Comparison of ENCODE assay signal across 13 mouse cellular contexts in the genomic region with DNA sequence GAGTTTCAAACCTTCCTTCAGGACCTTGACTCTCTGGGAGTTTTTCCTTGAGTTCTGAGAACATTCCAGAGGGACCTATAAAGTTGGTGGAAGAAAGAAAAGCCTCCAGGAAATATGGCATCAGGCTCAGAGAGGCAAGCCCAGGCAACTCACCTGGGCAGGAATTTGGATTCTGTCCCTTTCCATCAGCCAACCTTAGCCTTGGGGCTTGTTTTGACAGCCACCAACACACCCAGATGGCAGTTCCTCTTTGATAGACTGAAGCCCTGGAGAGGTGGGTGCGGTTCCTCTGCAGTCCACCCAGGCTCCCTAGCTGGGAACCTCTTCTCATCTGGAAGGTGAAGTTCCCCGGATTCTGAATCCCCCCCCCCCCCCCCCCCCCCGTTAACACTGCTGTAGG. TPM values are rescaled to one million over a fixed set of nuclear protein-coding genes. Genes with fewer than 3 reads are reported as not detected.
DNase-seq lines count a peak whose midpoint lies in the region; ATAC-seq and TF ChIP-seq lines count a peak whose summit lies in the region.
"Had no signal": no experiment of that assay in that cellular context is flagged by ENCODE, and none has a peak within 500 bp of the region (broad histone marks: within the 10 kb centered on the region; RNA-seq: fewer than 3 reads in every experiment).

No protein-coding gene starts in this region.

- ATAC-seq in G1E (ENCODE audit: extremely low read depth, insufficient number of reproducible peaks, low FRiP score, poor library complexity, severe bottlenecking): peak; percentile 9
- peak; percentile 55; the same call in 1 of the 2 replicates for ATAC-seq in erythroid progenitor cell, adult 5-6 weeks (replicated peaks; ENCODE audit: low FRiP score, poor library complexity, severe bottlenecking)
- ATAC-seq in liver, embryonic 14.5 days (ENCODE audit: insufficient read depth): peak; percentile 85

- peaks cover 80% of the 10 kb centered on the region for H3K4me1 ChIP-seq in G1E (ENCODE audit: insufficient read depth, low read depth, low read length)
- peaks cover 35 to 46% of the 10 kb centered on the region in 2 experiments for H3K4me1 ChIP-seq in liver, embryonic 14.5 days (replicated peaks; ENCODE audit: control insufficient read depth in 2 of 2, insufficient read depth in 2 of 2, low read length in 1 of 2)

- peaks cover 5% of the 10 kb centered on the region for H3K9me3 ChIP-seq in G1E (replicated peaks)
- no peaks in the 10 kb centered on the region for H3K9me3 ChIP-seq in liver, embryonic 14.5 days (ENCODE audit: control insufficient read depth, low read length)

- 14% methylated on average over 3 of the region's 3 CpGs for WGBS in liver, embryonic 14.5 days (ENCODE audit: insufficient replicate concordance)

- H3K4me2 ChIP-seq in liver, embryonic 14.5 days (ENCODE audit: low read depth): peak overlapping the region; percentile 69

- peak overlapping the region; percentile 66; the same call in 1 of the 2 replicates for H3K4me3 ChIP-seq in G1E (ENCODE audit: low read depth, low read length)
- H3K4me3 ChIP-seq in liver, embryonic 14.5 days (ENCODE audit: insufficient read depth in 1 of 2, low read depth in 2 of 2, low read length in 2 of 2): peak overlapping the region; percentile 26 to 35; a peak in 3 of 4 replicates

- peak overlapping the region; percentile 60 for H3K9ac ChIP-seq in liver, embryonic 14.5 days (replicated peaks)

- no peak for TF ChIP-seq CTCF in G1E (IDR thresholded peaks at IDR 0.05; ENCODE audit: low read depth, low read length)
- no peak for TF ChIP-seq CTCF in liver, embryonic 14.5 days (IDR thresholded peaks at IDR 0.05; ENCODE audit: low read depth)

- H3K27me3 ChIP-seq in G1E (ENCODE audit: insufficient read depth, low read length): no peaks in the 10 kb centered on the region
- H3K27me3 ChIP-seq in liver, embryonic 14.5 days (ENCODE audit: control insufficient read depth, insufficient read depth, low read length): no peaks in the 10 kb centered on the region

- peaks cover 12% of the 10 kb centered on the region for H3K36me3 ChIP-seq in G1E (replicated peaks)
- no peaks in the 10 kb centered on the region for H3K36me3 ChIP-seq in liver, embryonic 14.5 days (replicated peaks; ENCODE audit: control insufficient read depth, insufficient read depth, low read depth)

- peak; percentile 9 for DNase-seq in kidney, adult 18-20 months
- DNase-seq in kidney, postnatal 14 days: no peak
- DNase-seq in G1E (ENCODE audit: low spot score): peak; percentile 80
- DNase-seq in liver, embryonic 14.5 days (ENCODE audit: low read depth in 3 of 3, low spot score in 3 of 3): peak in 1 of 3 experiments; percentile 51
- DNase-seq in adrenal gland, postnatal 14 days: no peak
- no peak for DNase-seq in frontal cortex, postnatal 10 days (ENCODE audit: low spot score in 2 of 2)
- no peak for DNase-seq in natural killer cell, adult 2 months (ENCODE audit: low spot score in 2 of 2)
- DNase-seq: retina, postnatal 1 day had no signal

- peak overlapping the region; percentile 94 for H3K27ac ChIP-seq in liver, embryonic 14.5 days

- TF ChIP-seq EP300 in liver, embryonic 14.5 days (IDR thresholded peaks at IDR 0.05; ENCODE audit: low read depth): no peak

RNA-seq across cellular contexts. Expression of a gene that starts 10.8 kb away (rescaled TPM):
- total RNA-seq in G1E (2014; fragmentation: Nextera tagmentation): 65.1 and 99.6 TPM in 2 replicates
- total RNA-seq in G1E (2017): 25.4 and 25.5 TPM in 2 replicates
- 64.8 and 69.2 TPM in 2 replicates for polyA plus RNA-seq in G1E (2012)
- total RNA-seq in erythroid progenitor cell, adult 5-6 weeks (2015; ENCODE audit: low replicate concordance): under 0.01 and 0.42 TPM in 2 replicates
- 0.13 and 0.15 TPM in 2 replicates for total RNA-seq in erythroid progenitor cell, adult 5-6 weeks (2017; ENCODE audit: low replicate concordance)
- polyA plus RNA-seq in liver, embryonic 14.5 days (2012; rRNA removed): 2.7 and 2.9 TPM in 2 replicates
- polyA plus RNA-seq in liver, embryonic 14.5 days (2014; fragmentation: Nextera tagmentation; extraction: Ambion mirVana): 1.7 and 1.9 TPM in 2 replicates
- 48.7 and 55.1 TPM in 2 replicates for total RNA-seq in adrenal gland, postnatal 14 days (2021)

RNA-seq across cellular contexts. Expression of a gene that starts 20.7 kb away (rescaled TPM):
- 629 and 653 TPM in 2 replicates for total RNA-seq in G1E (2014; fragmentation: Nextera tagmentation)
- total RNA-seq in G1E (2017): 2,631 and 2,791 TPM in 2 replicates
- polyA plus RNA-seq in G1E (2012): 384 and 1,622 TPM in 2 replicates
- 412 and 611 TPM in 2 replicates for total RNA-seq in erythroid progenitor cell, adult 5-6 weeks (2015; ENCODE audit: low replicate concordance)
- total RNA-seq in erythroid progenitor cell, adult 5-6 weeks (2017; ENCODE audit: low replicate concordance): 390 and 599 TPM in 2 replicates
- polyA plus RNA-seq in liver, embryonic 14.5 days (2012; rRNA removed): 1,402 and 1,840 TPM in 2 replicates
- 511 and 539 TPM in 2 replicates for polyA plus RNA-seq in liver, embryonic 14.5 days (2014; fragmentation: Nextera tagmentation; extraction: Ambion mirVana)
- total RNA-seq in adrenal gland, postnatal 14 days (2021): 787 and 921 TPM in 2 replicates

RNA-seq across cellular contexts. Expression of a gene that starts 36.8 kb away (rescaled TPM):
- total RNA-seq in G1E (2014; fragmentation: Nextera tagmentation) (8.7 and 12.1 TPM in 2 replicates), G1E (2017) (9.7 and 10.9 TPM in 2 replicates)
- polyA plus RNA-seq in G1E (2012): 14.5 and 23.6 TPM in 2 replicates
- total RNA-seq in erythroid progenitor cell, adult 5-6 weeks (2015; ENCODE audit: low replicate concordance): 8.8 and 9.4 TPM in 2 replicates
- total RNA-seq in erythroid progenitor cell, adult 5-6 weeks (2017; ENCODE audit: low replicate concordance): 7.6 and 9.2 TPM in 2 replicates
- polyA plus RNA-seq in liver, embryonic 14.5 days (2012; rRNA removed): 4.9 and 5.6 TPM in 2 replicates
- 3.3 and 4.9 TPM in 2 replicates for polyA plus RNA-seq in liver, embryonic 14.5 days (2014; fragmentation: Nextera tagmentation; extraction: Ambion mirVana)
- total RNA-seq in adrenal gland, postnatal 14 days (2021): 17.8 and 18.4 TPM in 2 replicates

RNA-seq across cellular contexts. Expression of a gene that starts 53.2 kb away (rescaled TPM):
- total RNA-seq in G1E (2014; fragmentation: Nextera tagmentation): not detected in 2 replicates
- total RNA-seq in G1E (2017): 0.11 TPM in 1 of 2 replicates, not detected in the other
- not detected in 2 replicates for polyA plus RNA-seq in G1E (2012)
- total RNA-seq in erythroid progenitor cell, adult 5-6 weeks (2015; ENCODE audit: low replicate concordance): not detected in 2 replicates
- total RNA-seq in erythroid progenitor cell, adult 5-6 weeks (2017; ENCODE audit: low replicate concordance): not detected in 2 replicates
- polyA plus RNA-seq in liver, embryonic 14.5 days (2012; rRNA removed): 0.02 TPM in 2 replicates
- not detected in 2 replicates for polyA plus RNA-seq in liver, embryonic 14.5 days (2014; fragmentation: Nextera tagmentation; extraction: Ambion mirVana)
- not detected in 2 replicates for total RNA-seq in adrenal gland, postnatal 14 days (2021)
- total RNA-seq: layer of hippocampus, postnatal 10 days; megakaryocyte, adult 5-6 weeks had no signal
- polyA plus RNA-seq: C2C12; heart, embryonic 14.5 days had no signal

Comparison
In these comparisons a context has a peak if more than half of its experiments do, and no peak if none do; other contexts are left out.
1. DNase-seq: peak in kidney, adult 18-20 months (single experiment) and G1E (single experiment); none in kidney, postnatal 14 days (single experiment), adrenal gland, postnatal 14 days (single experiment), frontal cortex, postnatal 10 days (0 of 2) and natural killer cell, adult 2 months (0 of 2).
2. ATAC-seq: peak in every context shown above with its lines; median percentile 85 in liver, embryonic 14.5 days; 55 in erythroid progenitor cell, adult 5-6 weeks; 9 in G1E.
3. RNA of a gene that starts 10.8 kb away (total RNA-seq): 25.4 to 99.6 TPM in G1E and 48.7 to 55.1 TPM in adrenal gland, postnatal 14 days; under 0.01 to 0.42 TPM in erythroid progenitor cell, adult 5-6 weeks; every median in the first group is over 10 times any median in the second.